19 mouse cellular contexts compared by ENCODE assay signal in the genomic region with DNA sequence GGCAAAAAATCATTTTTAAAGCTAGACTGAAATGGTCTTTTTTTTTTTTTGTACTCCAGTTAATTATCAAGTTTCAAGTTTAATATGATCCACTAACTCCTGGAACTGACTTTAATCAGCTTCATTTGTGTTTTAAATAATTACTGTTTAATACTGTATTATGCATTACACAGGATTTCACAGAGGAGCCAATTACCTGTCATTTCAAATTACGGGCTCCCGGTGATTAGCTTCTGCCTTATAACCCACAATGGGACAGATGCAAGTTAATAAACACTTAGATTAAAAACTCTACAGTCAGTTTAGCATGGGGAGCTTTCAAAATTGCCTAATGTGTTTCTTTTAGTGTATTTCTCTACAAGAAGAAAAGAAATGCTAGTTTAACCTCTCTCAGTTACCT.
DNase-seq lines count a peak whose midpoint lies in the region; ATAC-seq and TF ChIP-seq lines count a peak whose summit lies in the region.
"Had no signal": no experiment of that assay in that cellular context is flagged by ENCODE, and none has a peak within 500 bp of the region (broad histone marks: within the 10 kb centered on the region; RNA-seq: fewer than 3 reads in every experiment).

No protein-coding gene starts in this region.

- no peaks in the 10 kb centered on the region for H3K36me3 ChIP-seq in forebrain, embryonic 14.5 days (ENCODE audit: control insufficient read depth, insufficient read depth, low read length)
- no peaks in the 10 kb centered on the region for H3K36me3 ChIP-seq in forebrain, embryonic 10.5 days (replicated peaks)
- no peaks in the 10 kb centered on the region for H3K36me3 ChIP-seq in kidney, adult 2 months (ENCODE audit: control insufficient read depth, insufficient read depth, low read length)
- H3K36me3 ChIP-seq in midbrain, postnatal 0 days (ENCODE audit: insufficient read depth, low read length), result no peaks in the 10 kb centered on the region
- H3K36me3 ChIP-seq in midbrain, embryonic 13.5 days, result no peaks in the 10 kb centered on the region
- H3K36me3 ChIP-seq: hindbrain, embryonic 12.5 days had no signal

- no peak for TF ChIP-seq CTCF in kidney, adult 2 months (conservative IDR thresholded peaks at IDR 0.05; ENCODE audit: insufficient read depth, insufficient read length, low read depth, low read length)
- TF ChIP-seq CTCF in midbrain, postnatal 0 days (IDR thresholded peaks at IDR 0.05), result no peak

- WGBS in forebrain, embryonic 14.5 days, result 52% methylated on average over 2 of the region's 2 CpGs
- 92% methylated on average over 2 of the region's 2 CpGs for WGBS in forebrain, embryonic 10.5 days
- 29% methylated on average over 2 of the region's 2 CpGs for WGBS in kidney, adult 2 months
- 73% methylated on average over 2 of the region's 2 CpGs for WGBS in midbrain, postnatal 0 days
- 78% methylated on average over 2 of the region's 2 CpGs for WGBS in midbrain, embryonic 13.5 days

- no peak overlapping the region for H3K27ac ChIP-seq in forebrain, embryonic 14.5 days (ENCODE audit: low read depth, low read length)
- no peak overlapping the region for H3K27ac ChIP-seq in forebrain, embryonic 10.5 days
- no peak overlapping the region for H3K27ac ChIP-seq in kidney, adult 2 months (ENCODE audit: insufficient read depth, low read depth, low read length)
- no peak overlapping the region for H3K27ac ChIP-seq in midbrain, postnatal 0 days (ENCODE audit: low read depth, low read length)
- H3K27ac ChIP-seq in midbrain, embryonic 13.5 days, result no peak overlapping the region
- H3K27ac ChIP-seq: gastrocnemius, adult 2 months; hindbrain, embryonic 12.5 days had no signal

- no peak overlapping the region for H3K4me2 ChIP-seq in forebrain, embryonic 14.5 days (ENCODE audit: low read length)
- no peak overlapping the region for H3K4me2 ChIP-seq in midbrain, postnatal 0 days (ENCODE audit: low read depth, low read length, poor library complexity, severe bottlenecking)
- H3K4me2 ChIP-seq in midbrain, embryonic 13.5 days (replicated peaks), result no peak overlapping the region
- H3K4me2 ChIP-seq: heart, embryonic 11.5 days; hindbrain, embryonic 12.5 days had no signal

- no peak overlapping the region for H3K4me3 ChIP-seq in forebrain, embryonic 14.5 days (ENCODE audit: low read depth, low read length)
- H3K4me3 ChIP-seq in forebrain, embryonic 10.5 days, result no peak overlapping the region
- no peak overlapping the region for H3K4me3 ChIP-seq in kidney, adult 2 months (ENCODE audit: insufficient read depth, low read depth, low read length)
- no peak overlapping the region for H3K4me3 ChIP-seq in midbrain, postnatal 0 days (ENCODE audit: low read depth, low read length)
- no peak overlapping the region for H3K4me3 ChIP-seq in midbrain, embryonic 13.5 days (replicated peaks)
- H3K4me3 ChIP-seq: gastrocnemius, adult 2 months; hindbrain, embryonic 12.5 days had no signal

- H3K9ac ChIP-seq in forebrain, embryonic 14.5 days (ENCODE audit: low read length), result no peak overlapping the region
- H3K9ac ChIP-seq in midbrain, postnatal 0 days (replicated peaks; ENCODE audit: low read length, poor library complexity, severe bottlenecking), result no peak overlapping the region
- no peak overlapping the region for H3K9ac ChIP-seq in midbrain, embryonic 13.5 days (replicated peaks)
- H3K9ac ChIP-seq: hindbrain, embryonic 12.5 days had no signal

- no peaks in the 10 kb centered on the region for H3K9me3 ChIP-seq in forebrain, embryonic 14.5 days (replicated peaks; ENCODE audit: control insufficient read depth, low read length)
- no peaks in the 10 kb centered on the region for H3K9me3 ChIP-seq in forebrain, embryonic 10.5 days
- no peaks in the 10 kb centered on the region for H3K9me3 ChIP-seq in midbrain, postnatal 0 days (ENCODE audit: low read length)
- no peaks in the 10 kb centered on the region for H3K9me3 ChIP-seq in midbrain, embryonic 13.5 days
- H3K9me3 ChIP-seq: hindbrain, embryonic 12.5 days had no signal

- no peaks in the 10 kb centered on the region for H3K4me1 ChIP-seq in forebrain, embryonic 14.5 days (ENCODE audit: control insufficient read depth, insufficient read depth, low read length)
- no peaks in the 10 kb centered on the region for H3K4me1 ChIP-seq in forebrain, embryonic 10.5 days
- no peaks in the 10 kb centered on the region for H3K4me1 ChIP-seq in kidney, adult 2 months (ENCODE audit: control insufficient read depth, insufficient read depth, low read length)
- H3K4me1 ChIP-seq in midbrain, postnatal 0 days (ENCODE audit: insufficient read depth, low read length), result no peaks in the 10 kb centered on the region
- no peaks in the 10 kb centered on the region for H3K4me1 ChIP-seq in midbrain, embryonic 13.5 days (replicated peaks)
- H3K4me1 ChIP-seq: hindbrain, embryonic 12.5 days had no signal

- no peak for ATAC-seq in forebrain, embryonic 14.5 days
- no peak for ATAC-seq in midbrain, postnatal 0 days (ENCODE audit: low FRiP score)
- ATAC-seq in midbrain, embryonic 13.5 days, result no peak
- ATAC-seq: activated CD4-positive, CD25-positive, alpha-beta regulatory T cell, adult 4 months; forebrain, embryonic 16.5 days; inflammation-experienced regulatory T-cells, adult 6 months had no signal

- DNase-seq in forebrain, embryonic 14.5 days (ENCODE audit: low spot score), result peak; percentile 14
- no peak for DNase-seq in forebrain, embryonic 10.5 days (ENCODE audit: extremely low spot score, low spot score)
- peak; percentile 35 for DNase-seq in kidney, adult 9 months
- DNase-seq in kidney, adult 2 months, result no peak
- peak; percentile 23 for DNase-seq in midbrain, postnatal 0 days (ENCODE audit: low spot score)
- DNase-seq: adrenal gland, adult 8-10 months; adrenal gland, postnatal 25 days; cerebellum, adult 18-20 months; cerebellum, adult 9-10 months; cerebellum, postnatal 14 days; gastrocnemius, adult 2 months; gastrocnemius, postnatal 14 days; heart, adult 11 months had no signal

- TF ChIP-seq POLR2A in kidney, adult 2 months (IDR thresholded peaks at IDR 0.05; ENCODE audit: low read depth, low read length), result no peak

- H3K27me3 ChIP-seq in forebrain, embryonic 14.5 days (replicated peaks; ENCODE audit: control insufficient read depth, insufficient read depth, low read length), result no peaks in the 10 kb centered on the region
- no peaks in the 10 kb centered on the region for H3K27me3 ChIP-seq in forebrain, embryonic 10.5 days (ENCODE audit: poor library complexity, severe bottlenecking)
- H3K27me3 ChIP-seq in kidney, adult 2 months (replicated peaks; ENCODE audit: control insufficient read depth, insufficient read depth, low read length), result no peaks in the 10 kb centered on the region
- no peaks in the 10 kb centered on the region for H3K27me3 ChIP-seq in midbrain, postnatal 0 days (ENCODE audit: insufficient read depth, low read length)
- H3K27me3 ChIP-seq in midbrain, embryonic 13.5 days, result no peaks in the 10 kb centered on the region
- H3K27me3 ChIP-seq: hindbrain, embryonic 12.5 days had no signal

Comparison
In these comparisons a context has a peak if more than half of its experiments do, and no peak if none do; other contexts are left out.
1. DNase-seq: peak in forebrain, embryonic 14.5 days (single experiment), kidney, adult 9 months (single experiment) and midbrain, postnatal 0 days (single experiment); none in forebrain, embryonic 10.5 days (single experiment) and kidney, adult 2 months (single experiment).